Mouse (Mus musculus) induced T-regulatory cell, adult 2 months (primary cell): ENCODE measurements around the gene Btbd19.

Experiments
- DNase-seq: peaks from one replicate; pipeline ENCODE4 v3.0.0-alpha.2; 2012; ENCODE audit warnings: low read depth

Btbd19 gene

DNA sequence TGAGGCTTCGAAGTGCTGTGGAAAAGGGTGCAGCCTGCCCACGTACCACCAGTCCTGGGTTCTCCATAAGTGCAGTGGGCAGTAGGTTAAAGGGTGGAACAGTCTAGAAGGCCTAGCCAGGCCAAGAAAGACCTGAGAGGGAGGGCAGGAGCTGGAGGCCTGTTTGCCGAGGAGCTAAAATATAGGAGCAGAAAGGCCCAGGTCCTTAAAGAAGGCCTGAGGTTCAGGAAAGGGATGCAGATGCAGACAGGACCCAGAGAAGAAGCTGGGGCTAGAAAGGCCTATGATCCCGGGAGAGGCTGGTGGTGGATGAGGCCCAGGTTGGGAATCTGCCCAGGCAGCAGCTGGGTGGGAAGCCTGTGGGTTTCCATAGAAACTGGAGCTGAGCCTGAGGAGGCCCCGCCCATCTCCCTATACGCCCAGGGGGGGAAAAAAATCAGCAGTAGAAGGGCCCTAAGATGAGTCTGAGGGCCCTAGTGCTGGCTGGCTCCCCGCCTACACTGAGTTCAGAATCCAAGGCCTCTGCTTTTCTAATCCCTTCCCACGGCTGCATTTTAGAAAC, at the start of gene Btbd19:
Gene Btbd19, minus strand, starts transcription at position 378 of the 562 bp plus-strand sequence.
- DNase-seq = no peak

- no peak for DNase-seq
Observed at GRCm38 (mm10) chr4:117169936-117170335, 44.4 kb upstream of the Btbd19 start.

- DNase-seq = no peak
Observed at GRCm38 (mm10) chr4:117161183-117161582, 35.7 kb upstream of the Btbd19 start.

GRCm38 (mm10) chr4:117159666-117160065, 34.1 kb upstream of the Btbd19 start:
- DNase-seq = no peak

- DNase-seq = peak; percentile 43
Observed at GRCm38 (mm10) chr4:117156372-117156771, 30.8 kb upstream of the Btbd19 start.

GRCm38 (mm10) chr4:117155792-117156355, 30.3 kb upstream of the Btbd19 start, which contains the start of gene Rps8:
Rps8 (minus strand) TSS chr4:117156243.
- DNase-seq = peak; percentile 93

GRCm38 (mm10) chr4:117155020-117155791, 29.7 kb upstream of the Btbd19 start:
- no peak for DNase-seq

DNA sequence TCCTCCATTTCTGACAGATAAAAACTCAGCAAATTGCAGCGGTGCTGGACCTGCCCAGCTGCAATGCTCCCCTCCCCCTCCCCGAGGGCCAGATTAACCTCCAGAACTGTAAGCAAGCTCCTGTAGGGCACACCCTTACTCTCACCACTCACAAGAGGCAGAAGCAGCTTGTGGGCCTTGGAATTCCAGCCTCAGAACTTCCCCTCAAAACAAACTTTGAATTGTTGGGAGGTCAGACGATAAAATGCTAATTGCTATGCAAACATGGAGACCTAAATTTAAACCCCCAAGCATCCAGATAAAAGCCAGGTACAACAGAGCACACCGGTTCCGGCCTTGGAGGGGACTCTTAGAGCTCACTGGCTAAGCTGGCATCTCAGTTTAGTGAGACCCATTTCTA, 27.2 kb upstream of the Btbd19 start:
- no peak for DNase-seq

GRCm38 (mm10) chr4:117151416-117151815, 25.9 kb upstream of the Btbd19 start:
- DNase-seq = no peak

DNA sequence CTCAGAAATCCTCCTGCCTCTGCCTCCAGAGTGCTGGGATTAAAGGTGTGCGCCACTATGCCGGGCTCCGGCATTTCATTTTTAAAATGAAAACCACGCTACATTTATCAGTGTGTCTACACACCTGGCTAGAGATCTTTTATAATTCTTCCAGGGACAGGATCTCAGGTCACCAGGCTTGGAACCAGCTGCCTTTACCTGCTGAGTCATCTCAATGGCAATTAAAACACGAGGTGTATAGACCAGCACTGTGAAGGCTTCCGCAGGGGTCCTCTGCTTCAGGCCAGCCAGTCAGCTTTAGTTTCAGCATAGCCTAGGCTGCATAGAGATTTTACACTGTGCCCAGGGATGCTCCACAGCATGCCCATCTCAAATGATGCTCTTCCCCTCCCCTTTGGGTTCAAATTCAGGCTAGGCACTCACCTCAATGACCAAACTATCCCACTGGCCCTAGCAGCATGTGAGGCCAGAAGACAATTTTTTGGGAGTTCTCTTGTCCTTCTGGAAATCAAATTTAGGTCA, 24.7 kb upstream of the Btbd19 start:
- DNase-seq = no peak

DNA sequence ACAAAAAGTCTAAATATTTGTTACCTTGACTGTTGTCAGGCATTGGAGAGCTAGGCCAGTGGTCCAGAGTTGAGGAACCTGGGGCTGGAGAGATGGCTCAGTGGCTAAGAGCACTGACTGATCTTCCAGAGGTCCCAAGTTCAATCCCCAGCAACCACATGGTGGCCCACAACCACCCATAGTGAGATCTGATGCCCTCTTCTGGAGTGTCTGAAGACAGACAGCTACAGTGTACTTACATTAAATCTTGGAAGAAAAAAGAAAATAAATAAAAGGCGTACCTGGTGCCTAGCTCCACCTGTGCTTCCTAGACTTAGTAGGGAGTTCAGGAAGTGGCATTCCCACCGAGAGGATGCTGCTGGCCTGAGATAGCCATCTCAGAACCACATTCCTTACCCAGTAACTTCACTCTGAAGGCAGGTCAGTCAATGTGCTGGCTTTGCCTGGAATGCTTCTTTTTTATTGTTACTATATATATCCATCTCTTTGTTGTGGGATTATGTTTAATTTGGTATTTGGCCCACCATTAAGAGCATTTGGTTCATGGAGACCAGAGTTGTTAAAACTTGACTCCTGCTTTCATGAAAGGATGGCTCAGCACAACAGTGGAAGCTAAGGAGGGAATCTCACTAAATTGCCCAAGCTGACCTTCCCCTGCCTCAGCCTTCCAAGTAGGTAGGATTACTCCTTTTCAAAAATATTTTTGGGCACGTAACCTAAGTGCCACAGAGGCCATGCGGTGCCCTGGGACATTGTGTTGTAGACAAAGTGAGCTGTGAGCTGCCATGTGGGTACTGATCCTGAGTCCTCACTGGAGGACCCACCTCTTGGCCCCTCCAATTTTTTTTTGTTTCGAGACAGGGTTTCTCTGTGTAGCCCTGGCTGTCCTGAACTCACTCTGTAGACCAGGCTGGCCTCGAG, 24.0 kb upstream of the Btbd19 start:
- DNase-seq = no peak

DNA sequence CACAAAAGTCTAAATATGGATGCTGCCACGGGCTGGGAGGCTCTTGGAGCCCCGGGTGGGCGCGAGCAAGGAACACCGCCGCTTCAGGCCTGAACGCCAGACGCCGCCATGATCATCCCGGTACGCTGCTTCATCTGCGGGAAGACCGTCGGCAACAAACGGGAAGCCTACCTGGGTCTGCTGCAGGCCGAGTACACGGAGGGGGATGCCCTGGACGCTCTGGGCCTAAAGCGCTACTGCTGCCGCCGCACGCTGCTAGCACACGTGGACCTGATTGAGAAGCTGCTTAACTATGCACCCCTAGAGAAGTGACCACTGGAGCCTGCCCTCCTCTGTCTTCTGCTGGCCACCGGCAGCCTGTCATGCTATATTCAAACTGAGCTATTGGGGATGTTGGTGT, 23.3 kb upstream of the Btbd19 start:
- no peak for DNase-seq

GRCm38 (mm10) chr4:117148047-117148713, 22.7 kb upstream of the Btbd19 start:
- DNase-seq = no peak

GRCm38 (mm10) chr4:117146176-117146575, 20.7 kb upstream of the Btbd19 start:
- DNase-seq = peak; percentile 97

DNA sequence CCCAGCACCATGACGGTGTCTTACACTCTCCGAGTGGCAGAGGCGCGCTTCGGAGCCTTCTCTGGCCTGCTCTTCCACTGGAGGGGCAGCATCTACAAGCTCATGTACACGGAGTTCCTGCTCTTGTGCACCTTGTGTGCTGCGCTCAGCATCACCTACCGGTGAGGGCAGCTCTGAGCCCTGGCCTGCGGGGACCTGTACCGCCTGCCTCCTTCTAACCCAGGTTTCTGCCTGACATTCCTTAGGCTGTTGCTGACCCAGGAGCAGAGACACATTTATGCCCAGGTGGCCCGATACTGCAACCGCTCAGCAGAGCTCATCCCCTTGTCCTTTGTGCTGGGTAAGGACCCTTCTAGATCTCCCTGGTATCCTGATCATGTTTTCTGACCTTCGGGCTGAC, 19.7 kb upstream of the Btbd19 start:
- DNase-seq = no peak

DNA sequence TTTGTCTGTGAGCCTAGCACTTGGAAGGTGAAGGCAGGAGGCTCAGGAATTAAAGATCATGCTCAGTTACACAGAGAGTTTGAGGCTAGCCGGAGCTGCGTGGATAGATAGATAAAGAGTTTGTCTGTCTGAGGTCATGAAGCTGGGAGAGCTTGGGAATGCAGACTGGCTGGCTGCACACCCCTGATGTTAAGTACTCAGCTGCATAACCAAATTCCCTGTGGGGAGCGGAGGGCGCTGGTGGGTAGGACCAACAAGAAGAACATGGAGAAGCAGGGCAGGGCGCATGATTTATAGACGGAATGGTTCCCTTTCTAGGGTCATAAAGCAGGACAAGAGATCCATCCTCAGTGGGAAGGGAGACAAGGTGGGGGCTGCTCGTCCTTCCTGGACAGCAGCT, 17.5 kb upstream of the Btbd19 start:
- no peak for DNase-seq

GRCm38 (mm10) chr4:117140613-117141012, 15.1 kb upstream of the Btbd19 start:
- peak; percentile 63 for DNase-seq

DNA sequence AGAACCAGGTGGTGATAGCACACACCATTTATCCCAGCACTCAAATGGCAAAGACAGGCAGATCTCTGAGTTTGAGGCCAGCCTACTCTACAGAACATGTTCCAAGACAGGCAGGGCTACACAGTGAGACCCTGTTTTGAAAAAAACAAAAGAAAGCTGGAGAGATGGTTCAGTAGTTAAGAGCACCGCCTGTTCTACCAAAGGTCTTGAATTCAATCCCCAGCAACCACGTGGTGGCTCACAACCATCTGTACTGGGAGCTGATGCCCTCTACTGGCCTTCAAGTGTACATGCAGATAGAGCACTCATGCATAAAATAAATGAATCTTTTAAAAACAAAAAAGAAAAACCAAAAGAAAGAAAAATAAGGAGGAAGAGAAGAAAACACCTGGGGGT, 13.7 kb upstream of the Btbd19 start:
- peak; percentile 84 for DNase-seq

DNA sequence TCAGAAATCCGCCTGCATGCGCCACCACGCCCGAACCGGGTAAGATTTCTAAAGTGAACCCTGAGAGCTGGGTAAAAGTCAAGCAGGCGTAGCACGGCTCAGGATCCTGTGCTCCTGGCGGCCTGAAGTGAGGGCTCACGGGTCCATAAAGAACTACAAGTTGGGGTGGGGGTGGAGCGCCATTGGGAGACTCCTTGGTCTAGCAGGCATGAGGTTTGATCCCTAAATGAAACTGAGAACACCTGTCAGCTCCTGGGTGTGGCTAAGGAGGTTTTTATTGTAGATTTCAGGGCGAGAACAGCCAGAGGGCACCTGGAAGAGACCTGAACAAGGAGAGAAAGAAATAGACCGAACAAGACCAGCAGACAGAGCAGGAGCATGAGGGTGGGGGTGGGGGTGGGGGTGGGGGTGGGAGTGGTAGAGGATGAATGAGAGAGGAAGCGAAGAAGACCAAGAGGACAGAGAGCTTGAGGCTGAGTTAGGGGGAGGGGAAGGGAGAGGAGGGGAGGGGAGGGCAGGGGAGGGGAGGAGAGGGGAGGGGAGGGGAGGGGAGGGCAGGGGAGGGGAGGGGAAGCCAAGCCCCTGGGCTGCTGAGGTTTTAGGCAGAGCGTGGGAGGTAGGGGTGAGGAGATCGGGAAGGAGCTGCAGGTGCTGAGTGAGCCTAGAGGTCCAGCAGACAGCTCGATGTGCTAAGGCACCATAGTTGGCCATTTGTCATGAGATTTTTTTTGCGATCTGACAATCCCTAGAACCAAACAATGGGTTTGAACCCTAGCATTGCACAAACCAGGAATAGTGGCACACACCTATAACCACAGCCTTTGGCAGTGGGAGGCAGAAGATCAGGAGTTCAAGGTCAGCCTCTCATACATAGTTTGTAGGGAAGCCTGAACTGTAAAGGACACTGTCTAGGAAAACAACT, 13.0 kb upstream of the Btbd19 start:
- DNase-seq = no peak

DNA sequence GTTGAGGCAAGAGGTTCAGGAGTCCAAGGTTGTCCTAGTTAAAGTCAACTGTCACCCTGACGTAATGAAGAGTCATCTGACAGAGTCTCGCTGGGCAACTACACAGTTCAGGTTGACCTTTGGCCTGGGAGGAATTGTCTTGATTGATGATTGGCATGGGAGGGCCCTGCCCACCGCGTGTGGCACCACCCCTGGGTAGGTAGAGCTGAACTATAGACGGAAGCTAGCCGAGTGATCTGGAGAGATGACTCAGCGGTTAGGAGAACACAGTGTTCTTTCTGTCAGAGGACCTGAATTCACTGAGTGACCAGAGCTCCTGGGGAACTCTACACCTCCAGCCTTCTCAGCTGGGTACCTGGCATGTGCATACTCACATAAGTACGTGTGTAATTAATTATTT, 10.5 kb upstream of the Btbd19 start:
- DNase-seq = peak; percentile 72
